Mouse (Mus musculus) midbrain, embryonic 10.5 days (tissue): ENCODE results near the gene Efemp2. TPM values are rescaled to one million over a fixed set of nuclear protein-coding genes. Genes with fewer than 3 reads are reported as not detected.
A peak's percentile ranks its signal among the peaks of the same experiment; 100 is the strongest.

ENCODE experiments used
- DNase-seq: peaks from one replicate; pipeline ENCODE4 v3.0.0-alpha.2; 2017; ENCODE audit warnings: low spot score
- H3K27ac ChIP-seq: fragments of 300-500 bp; sonication (generic); replicated peaks from 2 replicates; pipeline ENCODE4 v1.5.1; 2016; ENCODE audit warnings: mild to moderate bottlenecking
- H3K27me3 ChIP-seq: fragments of 300-500 bp; sonication (generic); 2 replicates; pipeline ENCODE4 v1.6.1; 2016; ENCODE audit warnings: low read depth, mild to moderate bottlenecking; ENCODE audit not compliant: poor library complexity, severe bottlenecking
- H3K36me3 ChIP-seq: fragments of 300-500 bp; sonication (generic); 2 replicates; pipeline ENCODE4 v1.6.1; 2016; ENCODE audit warnings: mild to moderate bottlenecking, moderate library complexity
- H3K4me1 ChIP-seq: fragments of 300-500 bp; sonication (generic); 2 replicates; pipeline ENCODE4 v1.6.1; 2016
- H3K4me3 ChIP-seq: fragments of 300-500 bp; sonication (generic); 2 replicates; pipeline ENCODE4 v1.5.1; 2016; ENCODE audit warnings: mild to moderate bottlenecking, moderate library complexity
- H3K9me3 ChIP-seq: fragments of 300-500 bp; sonication (generic); replicated peaks from 2 replicates; pipeline ENCODE4 v1.6.1; 2016; ENCODE audit warnings: mild to moderate bottlenecking
- WGBS: fragments of 180-500 bp; shearing (Covaris S2); methylation state at CpG from one replicate; pipeline ENCODE4 v1.1.7; 2016; 5-methylcytosine and 5-hydroxymethylcytosine counted together
- polyA plus RNA-seq: library from polyadenylated mRNA; unstranded; fragments of >200 nt; fragmentation: Nextera tagmentation; extraction: Ambion mirVana; gene quantifications from 2 replicates; pipeline ENCODE4 v1.2.1, GENCODE M21; 2016

The Efemp2 gene
- polyA plus RNA-seq, 1 experiment from 2014 or later = 67.6 TPM

DNA sequence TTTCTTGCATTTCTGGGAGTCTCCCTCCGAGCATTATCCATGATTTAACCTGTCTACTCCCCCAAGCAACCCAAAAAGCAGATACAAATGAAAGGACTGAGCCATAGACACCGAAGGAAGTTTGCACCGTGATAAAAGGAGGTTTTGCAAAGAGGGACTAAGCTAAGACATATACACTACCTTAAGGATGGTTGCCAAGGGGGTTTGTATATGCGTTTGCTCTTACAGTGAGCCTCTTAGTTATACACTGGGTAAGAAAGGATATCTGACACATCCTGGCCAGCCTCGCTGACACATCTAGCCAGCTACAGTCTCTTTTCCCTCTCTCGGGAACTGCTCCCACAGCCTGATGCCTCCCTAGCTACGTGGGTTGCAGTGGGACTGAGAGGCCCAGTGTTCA is 39.8 kb upstream of the Efemp2 start:
- WGBS = 71% methylated on average over 7 of the region's 7 CpGs
- no peaks in the 10 kb centered on the region for H3K27me3 ChIP-seq
- no peaks in the 10 kb centered on the region for H3K9me3 ChIP-seq
- peaks cover 16% of the 10 kb centered on the region for H3K4me1 ChIP-seq
- 0 out of 2 replicates have a peak overlapping the region, but pooled peaks have one; percentile 77 for H3K27ac ChIP-seq
- no peak for DNase-seq
- H3K36me3 ChIP-seq = no peaks in the 10 kb centered on the region
- peak overlapping the region; percentile 41; the same call in 1 of the 2 replicates for H3K4me3 ChIP-seq

DNA sequence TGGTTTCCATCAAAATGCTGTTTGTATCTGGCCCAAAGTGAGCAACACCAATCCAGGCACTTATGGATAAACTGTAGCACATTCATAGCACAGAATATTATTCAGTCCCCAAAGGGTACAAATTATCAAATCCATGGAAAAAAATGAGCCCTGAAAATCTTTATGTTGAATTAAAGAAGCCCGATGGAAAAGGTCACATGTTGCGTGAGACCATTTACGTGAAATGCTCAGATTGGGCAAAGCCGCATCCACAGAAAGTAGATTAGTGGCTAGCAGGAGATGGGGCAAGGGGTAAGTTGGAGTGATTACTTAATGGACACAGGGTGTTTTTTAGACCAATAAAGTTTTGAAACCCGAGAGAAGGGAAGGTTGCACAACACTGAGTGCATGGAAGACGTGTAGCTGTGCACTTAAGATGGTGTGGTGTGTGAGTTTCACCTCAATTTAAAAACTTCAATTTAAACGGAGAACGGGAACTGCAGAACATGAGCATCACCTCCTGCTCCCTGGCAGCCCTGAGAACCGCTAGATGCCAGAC is 29.3 kb upstream of the Efemp2 start:
- peaks cover 52% of the 10 kb centered on the region for H3K27me3 ChIP-seq
- DNase-seq = no peak
- peaks cover 22% of the 10 kb centered on the region for H3K4me1 ChIP-seq
- WGBS = 72% methylated on average over 9 of the region's 9 CpGs
- no peaks in the 10 kb centered on the region for H3K36me3 ChIP-seq
- H3K9me3 ChIP-seq = peaks cover 11% of the 10 kb centered on the region; the same call in 1 of the 2 replicates
- H3K4me3 ChIP-seq = no peak overlapping the region
- no peak overlapping the region for H3K27ac ChIP-seq

DNA sequence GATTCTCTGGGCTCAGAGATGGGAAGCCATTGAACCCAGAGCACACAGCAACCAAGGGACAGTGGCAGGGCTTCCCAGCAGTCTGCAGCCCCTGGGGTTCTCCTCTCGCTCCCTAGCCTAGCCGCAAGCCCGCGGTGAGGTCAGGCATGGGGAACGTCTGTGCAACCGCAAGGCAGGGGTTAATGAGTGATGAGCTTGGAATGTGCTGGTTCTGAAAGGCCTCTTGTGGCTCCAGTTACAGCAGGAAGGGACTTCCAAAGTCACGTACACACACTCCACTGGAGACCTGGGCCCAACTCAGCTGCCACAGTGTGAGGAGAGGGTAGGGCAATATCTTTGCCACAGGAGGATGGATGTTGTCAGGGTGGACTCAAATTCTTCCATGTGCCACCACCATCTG is 28.8 kb upstream of the Efemp2 start:
- Histone ChIP-seq H3K9me3 (peaks cover 10% of the 10 kb centered on the region; the same call in 1 of the 2 replicates), H3K4me1 (peaks cover 22% of the 10 kb centered on the region), H3K27ac (no peak overlapping the region), H3K4me3 (no peak overlapping the region), H3K36me3 (no peaks in the 10 kb centered on the region), H3K27me3 (peaks cover 57% of the 10 kb centered on the region)
- no peak for DNase-seq
- 48% methylated on average over 7 of the region's 7 CpGs for WGBS

DNA sequence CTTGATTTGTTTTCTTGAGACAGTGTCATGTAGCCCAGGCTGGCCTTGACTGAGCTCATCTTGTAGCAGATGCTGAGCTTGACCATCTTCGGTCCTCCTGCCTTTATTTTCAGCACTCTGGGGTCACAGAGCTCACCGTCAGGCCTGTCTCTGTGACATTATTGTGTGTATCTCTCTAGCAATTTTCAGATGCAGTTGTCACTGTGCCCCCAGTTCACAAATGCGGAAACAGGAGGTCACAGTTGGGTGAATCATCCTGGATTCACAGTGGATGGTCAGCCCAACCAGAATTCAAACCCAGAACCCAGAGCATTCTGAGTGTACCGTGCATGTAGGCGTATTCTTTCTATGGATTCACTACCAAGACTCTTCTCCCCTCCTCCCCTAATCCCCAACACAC is 28.0 kb upstream of the Efemp2 start:
- WGBS = 91% methylated on average over 5 of the region's 5 CpGs

DNA sequence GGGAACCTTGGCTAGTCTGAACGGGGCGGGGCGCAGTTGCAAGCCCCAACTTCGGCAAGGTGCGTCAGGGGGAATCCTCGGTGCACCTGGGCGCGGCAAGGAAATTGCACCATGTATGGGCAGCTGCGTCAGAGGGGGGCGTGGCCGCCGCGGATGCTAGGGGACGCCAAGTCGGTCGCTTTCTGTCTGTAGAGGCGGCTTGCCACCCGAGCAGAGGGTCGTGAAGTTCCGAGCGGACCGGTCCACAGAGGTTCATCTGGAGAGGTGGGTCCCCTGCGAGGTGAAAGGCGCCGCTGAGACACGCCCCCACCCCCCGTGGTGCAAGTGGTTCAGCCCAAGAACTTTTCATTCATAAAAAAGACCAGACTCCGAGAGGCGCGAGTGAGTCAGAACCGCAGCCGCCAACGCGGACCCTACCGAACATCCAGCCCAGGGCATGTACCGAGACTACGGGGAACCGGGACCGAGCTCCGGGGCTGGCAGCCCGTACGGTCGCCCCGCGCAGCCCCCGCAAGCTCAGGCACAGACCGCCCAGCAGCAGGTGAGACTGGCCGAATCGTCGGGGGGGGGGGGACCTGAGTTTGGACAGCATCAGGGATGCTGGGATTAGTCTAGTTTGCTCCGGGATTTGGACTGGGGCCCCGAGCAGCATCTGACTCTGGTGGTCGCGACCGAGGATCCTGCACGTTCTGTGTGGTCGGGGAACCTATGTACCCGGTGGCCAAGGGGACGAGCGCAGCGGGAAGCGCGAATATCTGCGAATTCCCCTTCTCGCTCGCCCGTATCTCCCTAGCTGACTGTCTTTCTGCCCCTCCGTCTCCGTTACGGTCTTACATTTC is 26.0 kb upstream of the Efemp2 start, which contains the start of gene Fosl1:
Fosl1 (plus strand) TSS at position 33 of the 839 bp plus-strand sequence.
- Histone ChIP-seq H3K27ac (peak within 1 kb of the TSS; percentile 46; the same call in 1 of the 2 replicates), H3K4me3 (peak within 1 kb of the TSS; percentile 70), H3K36me3 (no peaks in the 10 kb centered on the region), H3K9me3 (0 out of 2 replicates have a peak, but pooled peaks cover 4% of the 10 kb centered on the region), H3K27me3 (peaks cover 78% of the 10 kb centered on the region), H3K4me1 (peaks cover 22% of the 10 kb centered on the region)
- DNase-seq = peak; percentile 56
- under 1% methylated on average over 70 of the region's 70 CpGs for WGBS

More for the DNA sequence above, 28.0 kb upstream of the Efemp2 start:
- Histone ChIP-seq H3K27me3 (peaks cover 65% of the 10 kb centered on the region), H3K4me1 (peaks cover 22% of the 10 kb centered on the region), H3K36me3 (no peaks in the 10 kb centered on the region), H3K9me3 (0 out of 2 replicates have a peak, but pooled peaks cover 4% of the 10 kb centered on the region), H3K27ac (no peak overlapping the region), H3K4me3 (no peak overlapping the region)
- no peak for DNase-seq

DNA sequence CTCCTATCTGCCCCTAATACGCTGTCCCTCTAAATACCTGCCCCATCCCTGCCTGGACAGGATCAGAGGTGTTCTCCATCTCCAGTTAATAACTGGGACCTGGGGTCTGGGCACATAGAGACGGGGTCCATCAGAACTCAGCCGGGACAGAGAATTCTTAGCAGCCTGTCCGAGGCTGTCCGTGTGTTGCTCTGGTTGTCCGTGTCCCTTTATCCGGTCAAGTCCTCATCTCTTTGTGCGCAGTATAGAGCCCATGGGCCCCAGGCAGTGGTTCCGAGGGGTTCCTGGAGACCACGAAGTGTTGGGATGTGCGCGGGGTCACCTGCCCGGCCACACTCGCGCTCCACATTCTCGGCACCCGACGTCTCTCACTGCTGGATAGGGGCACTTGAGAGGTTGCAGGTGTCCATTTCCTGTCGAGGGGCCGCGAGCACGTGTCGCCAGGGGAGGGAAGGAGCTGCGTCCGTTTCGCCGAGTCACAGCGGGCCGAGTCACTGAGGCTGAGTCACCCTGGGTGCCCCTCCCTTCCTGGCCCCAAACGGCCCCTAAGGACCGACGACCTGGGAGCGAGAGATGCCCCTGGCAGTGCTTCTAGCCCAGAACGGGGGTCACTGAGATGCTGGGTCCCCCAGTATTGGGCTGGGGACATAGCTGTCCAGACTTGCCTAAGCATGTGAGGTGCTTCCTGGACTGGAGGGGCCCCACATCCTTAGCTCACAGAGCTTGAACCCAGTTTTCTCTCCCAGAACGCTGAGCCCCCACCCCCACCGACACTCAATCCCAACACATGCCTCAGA is 25.2 kb upstream of the Efemp2 start:
- H3K27me3 ChIP-seq = peaks cover 78% of the 10 kb centered on the region
- no peak overlapping the region for H3K27ac ChIP-seq
- 9% methylated on average over 36 of the region's 36 CpGs for WGBS
- 0 out of 2 replicates have a peak, but pooled peaks cover 4% of the 10 kb centered on the region for H3K9me3 ChIP-seq
- peak overlapping the region; percentile 70 for H3K4me3 ChIP-seq
- H3K4me1 ChIP-seq = peaks cover 22% of the 10 kb centered on the region
- DNase-seq = peak; percentile 42
- no peaks in the 10 kb centered on the region for H3K36me3 ChIP-seq

DNA sequence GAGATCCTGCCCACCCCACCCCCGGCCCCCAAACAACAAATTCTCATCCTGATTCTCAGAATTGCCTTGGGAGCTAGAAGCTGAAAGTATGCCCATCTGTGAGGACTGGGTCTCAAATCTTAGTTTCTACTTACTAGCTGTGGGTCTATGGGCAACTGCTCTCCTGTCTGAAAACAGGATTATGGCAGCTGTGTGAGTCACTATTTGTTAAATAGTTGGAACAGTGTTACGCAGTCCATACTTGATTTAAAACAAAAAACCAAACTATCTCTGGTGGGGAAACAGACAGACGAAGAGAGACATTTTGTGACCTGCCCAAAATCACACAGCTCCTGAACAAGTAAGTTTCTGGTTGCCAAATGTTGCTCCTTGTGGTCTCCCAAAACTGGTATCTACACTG is 24.1 kb upstream of the Efemp2 start:
- Histone ChIP-seq H3K9me3 (0 out of 2 replicates have a peak, but pooled peaks cover 4% of the 10 kb centered on the region), H3K4me1 (peaks cover 22% of the 10 kb centered on the region), H3K27ac (no peak overlapping the region), H3K27me3 (peaks cover 74% of the 10 kb centered on the region), H3K36me3 (peaks cover 11% of the 10 kb centered on the region; the same call in 1 of the 2 replicates), H3K4me3 (no peak overlapping the region)
- DNase-seq = no peak
- 90% methylated on average over 3 of the region's 3 CpGs for WGBS

DNA sequence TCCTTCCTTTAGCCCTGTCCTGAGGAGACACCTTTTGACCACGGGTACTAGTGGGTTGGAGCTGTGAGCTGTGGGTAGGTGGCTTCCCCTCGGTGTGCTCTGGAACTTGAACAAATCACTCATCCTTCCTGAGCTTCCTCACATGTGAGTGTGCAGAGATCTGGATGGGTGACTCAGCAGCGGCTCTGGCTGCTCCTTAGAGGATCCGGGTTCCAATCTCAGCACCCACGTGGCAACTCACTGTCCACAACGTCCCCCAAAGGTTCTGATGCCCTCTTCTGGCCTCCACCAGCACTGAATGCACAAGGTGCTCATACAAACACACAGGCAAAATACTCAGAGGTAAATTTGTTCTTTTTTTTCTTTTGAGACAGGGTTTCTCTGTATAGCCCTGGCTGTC is 22.0 kb upstream of the Efemp2 start:
- Histone ChIP-seq H3K27ac (no peak overlapping the region), H3K27me3 (peaks cover 58% of the 10 kb centered on the region), H3K9me3 (0 out of 2 replicates have a peak, but pooled peaks cover 4% of the 10 kb centered on the region), H3K4me1 (peaks cover 40% of the 10 kb centered on the region), H3K4me3 (no peak overlapping the region), H3K36me3 (peaks cover 18% of the 10 kb centered on the region)
- 83% methylated on average over 6 of the region's 6 CpGs for whole genome bisulfite sequencing
- DNase-seq = no peak

DNA sequence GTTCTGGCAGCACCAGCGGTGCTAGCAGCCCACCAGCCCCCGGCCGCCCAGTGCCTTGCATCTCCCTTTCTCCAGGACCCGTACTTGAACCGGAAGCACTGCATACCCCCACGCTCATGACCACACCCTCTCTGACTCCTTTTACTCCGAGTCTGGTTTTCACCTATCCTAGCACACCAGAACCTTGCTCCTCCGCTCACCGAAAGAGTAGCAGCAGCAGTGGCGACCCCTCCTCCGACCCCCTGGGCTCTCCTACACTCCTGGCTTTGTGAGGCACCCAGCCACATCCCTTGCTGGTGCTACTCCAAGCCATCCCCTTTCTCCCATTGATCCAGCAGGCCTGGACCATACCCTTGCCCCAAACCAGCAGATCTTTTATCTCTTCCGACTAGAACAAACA is 18.7 kb upstream of the Efemp2 start:
- WGBS = 86% methylated on average over 12 of the region's 12 CpGs
- Histone ChIP-seq H3K27me3 (peaks cover 45% of the 10 kb centered on the region), H3K9me3 (no peaks in the 10 kb centered on the region), H3K4me3 (peak overlapping the region; percentile 68; the same call in 1 of the 2 replicates), H3K27ac (no peak overlapping the region), H3K4me1 (peaks cover 41% of the 10 kb centered on the region), H3K36me3 (peaks cover 18% of the 10 kb centered on the region)
- no peak for DNase-seq

DNA sequence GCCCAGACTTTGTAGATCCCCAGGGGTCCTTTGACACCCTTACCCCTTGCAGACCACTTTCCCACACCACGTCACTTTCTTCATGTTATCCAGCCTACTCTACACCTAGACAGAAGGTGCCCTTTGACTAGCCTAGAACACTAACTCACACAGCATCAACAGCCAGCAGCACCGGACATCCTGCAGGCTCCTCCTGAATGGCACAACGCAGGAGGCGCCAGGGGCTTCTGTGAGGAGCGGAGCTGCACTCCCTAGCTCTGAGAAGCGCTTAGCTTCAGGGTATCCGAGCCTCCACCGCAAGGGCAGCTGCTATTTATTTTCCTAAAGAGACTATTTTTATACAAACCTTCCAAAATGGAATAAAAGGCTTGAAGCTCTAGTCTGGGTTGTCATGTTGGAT is 18.2 kb upstream of the Efemp2 start:
- Histone ChIP-seq H3K4me3 (peak overlapping the region; percentile 68), H3K36me3 (peaks cover 18% of the 10 kb centered on the region), H3K9me3 (no peaks in the 10 kb centered on the region), H3K27me3 (peaks cover 40% of the 10 kb centered on the region), H3K27ac (no peak overlapping the region), H3K4me1 (peaks cover 42% of the 10 kb centered on the region)
- DNase-seq = no peak
- WGBS = 64% methylated on average over 8 of the region's 8 CpGs

DNA sequence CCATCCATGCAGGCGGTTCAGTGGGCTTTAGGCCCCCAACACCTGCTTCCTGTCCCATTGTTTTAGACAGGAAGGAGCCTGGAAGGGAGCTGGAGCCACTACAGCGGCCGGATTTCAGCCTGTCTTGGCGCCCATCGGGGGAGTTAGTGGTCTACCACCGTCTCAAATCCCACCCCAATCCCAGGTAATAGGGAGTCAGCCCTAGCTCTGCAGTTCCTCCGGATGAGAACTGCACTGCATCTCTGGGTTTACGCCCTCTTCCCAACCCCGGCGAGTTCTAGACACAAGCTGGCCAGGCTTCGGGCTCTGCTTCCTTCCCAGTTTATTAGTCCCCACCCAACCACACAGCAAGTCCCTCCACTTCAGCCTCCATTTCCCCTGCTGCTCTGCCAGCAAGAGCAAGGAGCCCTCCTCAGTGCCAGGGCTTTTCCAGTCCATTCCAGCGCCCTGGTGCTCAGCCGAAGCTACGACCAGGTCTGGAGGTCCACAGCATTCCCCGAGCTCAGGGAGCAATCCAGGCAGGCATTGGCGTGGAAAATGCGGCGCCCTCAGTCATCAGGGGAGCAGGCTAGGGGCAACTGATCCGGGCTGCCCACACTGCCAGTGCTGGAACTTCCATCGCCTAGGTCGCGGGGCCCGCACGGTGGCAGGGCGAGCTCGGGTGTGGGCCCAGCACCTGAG is 17.4 kb upstream of the Efemp2 start:
- Histone ChIP-seq H3K4me1 (peaks cover 49% of the 10 kb centered on the region), H3K4me3 (peak overlapping the region; percentile 68), H3K27ac (peak overlapping the region; percentile 91), H3K36me3 (peaks cover 18% of the 10 kb centered on the region), H3K27me3 (peaks cover 32% of the 10 kb centered on the region), H3K9me3 (no peaks in the 10 kb centered on the region)
- WGBS = 5% methylated on average over 26 of the region's 26 CpGs
- peak; percentile 52 for DNase-seq
